Mouse (Mus musculus) right cerebral cortex, postnatal 25 days (tissue): Measurements from ENCODE around the gene Ddx41.
A peak's percentile ranks its signal among the peaks of the same experiment; 100 is the strongest.

Experiments
- DNase-seq: peaks from one replicate; pipeline ENCODE4 v3.0.0; 2022

Gene Ddx41

DNA sequence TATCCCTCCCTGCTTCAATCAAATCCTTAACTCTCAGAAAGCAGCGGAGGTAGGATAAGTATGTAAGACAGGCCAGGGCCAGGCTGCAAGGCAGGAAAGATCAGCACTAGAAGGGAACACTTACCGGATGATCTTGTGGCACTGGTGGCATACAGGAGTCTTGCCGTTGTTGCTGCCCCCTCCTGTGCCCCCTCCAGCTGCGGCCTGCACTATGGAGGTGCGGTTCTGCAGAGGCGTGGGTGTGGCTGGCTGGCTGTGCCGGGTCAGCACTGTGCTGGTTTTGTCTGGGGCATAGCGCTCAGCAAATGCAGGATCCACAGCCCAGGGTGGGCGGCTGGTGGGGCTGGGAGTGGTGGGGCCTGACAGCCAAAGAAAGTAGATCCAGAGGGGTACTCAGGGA lies 30.6 kb downstream of the Ddx41 start:
- no peak for DNase-seq

DNA sequence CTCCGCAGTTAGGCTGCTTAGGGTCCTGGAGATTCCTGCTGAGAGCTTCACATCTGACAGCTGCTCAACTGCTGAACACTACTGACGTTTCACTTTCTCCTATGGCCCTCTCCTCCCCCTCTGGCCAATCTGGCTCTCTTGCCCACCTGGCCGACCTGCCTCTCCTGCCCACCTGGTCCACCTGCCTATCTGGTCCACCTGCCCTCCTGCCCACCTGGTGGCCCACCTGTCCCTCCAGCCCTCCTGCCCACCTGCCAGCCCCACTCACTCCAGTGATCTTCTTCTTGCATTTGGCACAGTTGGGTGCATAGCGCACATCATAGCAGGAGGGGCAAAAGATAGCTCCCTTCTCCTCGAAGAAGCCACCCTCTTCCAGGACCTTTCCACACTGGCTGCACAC lies 32.1 kb downstream of the Ddx41 start:
- no peak for DNase-seq

DNA sequence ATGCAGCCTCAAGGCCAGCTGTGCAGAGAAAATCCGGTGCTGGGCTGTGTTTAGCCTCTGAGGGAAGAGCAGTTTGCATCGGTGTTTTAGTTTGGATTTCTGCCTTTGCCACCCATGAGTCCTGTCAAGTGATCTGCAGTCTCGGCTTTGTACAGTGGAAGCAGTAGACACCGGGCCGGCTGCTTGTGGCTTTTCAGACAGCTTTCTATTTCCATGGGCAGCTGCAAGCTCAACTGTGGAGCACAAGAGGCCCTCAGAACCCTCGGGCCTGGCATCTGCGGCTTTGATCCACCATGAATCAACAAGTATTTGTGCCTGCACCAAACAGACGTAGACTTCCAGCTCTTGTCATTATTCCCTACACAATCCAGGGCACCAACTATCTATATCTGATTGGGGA lies 34.1 kb downstream of the Ddx41 start:
- no peak for DNase-seq

DNA sequence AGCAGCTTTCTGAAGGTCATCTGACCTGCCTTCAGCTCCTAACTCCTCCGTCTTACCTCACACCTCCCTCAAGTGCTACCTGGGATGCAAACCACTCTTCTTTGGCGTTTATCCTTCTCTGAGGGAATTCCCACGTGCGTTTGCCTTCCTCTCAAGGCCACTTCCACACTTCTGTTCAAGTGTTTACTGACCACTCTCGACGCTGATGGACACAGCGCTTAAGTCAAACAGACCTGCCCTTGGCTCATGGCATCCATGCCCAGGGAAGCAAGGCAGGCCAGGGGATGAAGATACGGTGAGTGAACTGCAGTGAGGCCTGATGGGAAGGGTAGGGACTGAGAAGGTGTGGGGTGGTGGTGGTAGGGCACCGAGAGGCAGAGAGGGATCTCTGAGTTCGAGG lies 35.9 kb downstream of the Ddx41 start:
- no peak for DNase-seq

DNA sequence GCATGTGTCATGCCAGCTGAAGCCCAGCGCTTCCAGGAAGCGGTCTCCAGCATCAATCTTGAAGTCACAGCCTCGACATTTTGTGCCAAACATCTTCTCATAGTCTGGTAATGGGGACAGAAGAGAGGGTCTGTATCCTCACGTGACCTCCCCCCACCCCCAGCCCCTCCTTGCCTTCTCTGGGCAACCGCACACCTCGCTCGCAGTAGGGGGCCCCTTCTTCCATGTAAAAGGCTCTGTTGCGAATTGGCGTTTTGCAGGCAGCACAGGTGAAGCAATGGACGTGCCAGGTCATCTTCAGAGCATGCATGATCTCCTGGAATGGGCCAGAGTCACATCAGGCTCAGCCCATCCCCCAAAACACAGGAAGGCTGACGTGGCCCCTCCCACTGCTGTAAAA lies 37.6 kb downstream of the Ddx41 start:
- no peak for DNase-seq

DNA sequence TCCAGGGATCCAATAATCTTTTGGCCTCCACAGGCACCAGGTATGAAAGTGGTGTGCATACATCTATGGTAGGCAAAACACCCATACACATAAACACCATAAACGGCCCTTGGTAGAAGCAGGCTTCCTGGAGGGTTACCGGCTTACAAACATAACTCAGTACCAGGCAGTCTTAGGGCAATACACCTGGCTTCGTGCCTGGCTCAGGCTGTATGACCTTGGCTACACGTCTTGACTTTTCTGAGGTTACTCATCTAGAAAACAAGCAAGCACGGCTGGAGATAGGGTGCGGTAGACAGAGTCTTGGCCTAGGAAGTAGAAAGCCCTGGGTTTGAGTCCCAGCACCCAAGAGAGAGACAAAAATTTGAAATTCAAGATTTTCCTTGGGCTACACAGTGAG lies 39.8 kb downstream of the Ddx41 start:
- DNase-seq: no peak

DNA sequence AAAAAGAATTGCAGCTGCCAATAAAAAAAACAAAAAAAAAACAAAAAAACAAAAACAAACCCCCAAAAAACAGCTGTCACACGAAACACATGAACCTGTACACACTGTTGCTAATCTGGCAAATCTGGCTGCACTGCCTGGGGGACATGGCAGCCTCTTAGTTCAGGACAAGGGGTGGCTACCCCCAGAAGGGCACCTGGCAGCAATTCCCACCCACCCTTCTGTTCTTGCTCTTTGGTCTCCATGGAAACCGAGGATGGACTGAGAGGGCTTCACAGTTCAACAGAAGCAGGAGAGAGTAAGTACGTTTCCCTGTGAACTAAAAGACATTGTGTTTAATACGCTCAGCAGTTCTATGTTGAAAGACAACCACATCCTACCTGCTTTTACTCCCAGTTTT lies 40.8 kb downstream of the Ddx41 start:
- no peak for DNase-seq

DNA sequence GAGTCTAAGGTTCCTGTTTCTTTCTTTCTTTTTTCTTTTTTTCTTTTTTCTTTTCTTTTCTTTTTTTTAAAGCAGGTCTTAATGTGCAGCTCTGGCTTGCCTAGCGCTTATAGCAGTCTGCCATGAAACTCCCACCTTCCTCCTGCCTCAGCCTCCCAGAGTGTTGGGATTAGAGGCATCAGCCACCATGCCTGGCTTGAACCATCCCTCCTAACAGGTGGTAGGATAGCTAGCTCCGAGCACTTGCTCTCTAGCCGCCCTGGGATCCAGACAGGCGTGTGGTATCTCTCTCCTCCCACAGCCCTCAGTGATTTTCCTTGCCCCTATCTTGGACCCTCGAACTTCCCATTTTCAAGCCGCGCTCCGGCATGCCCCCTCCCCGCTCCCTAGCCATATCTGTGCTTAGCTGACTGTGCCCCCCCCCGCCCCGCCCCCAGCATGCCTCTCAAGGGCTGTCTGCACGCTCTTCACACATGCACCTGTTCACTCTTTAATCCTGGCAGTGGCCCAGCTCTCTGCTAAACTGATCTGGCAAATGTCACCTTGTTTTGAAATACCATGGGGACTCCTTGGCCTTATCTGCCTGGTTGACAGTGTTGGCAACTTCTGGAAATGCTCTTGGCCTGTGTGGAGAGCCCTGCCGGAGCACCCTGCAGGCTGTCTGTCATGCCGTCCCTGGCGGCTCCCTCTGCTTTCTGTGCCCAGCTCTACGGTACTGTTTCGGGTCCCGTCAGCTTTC lies 41.4 kb downstream of the Ddx41 start:
- no peak for DNase-seq

DNA sequence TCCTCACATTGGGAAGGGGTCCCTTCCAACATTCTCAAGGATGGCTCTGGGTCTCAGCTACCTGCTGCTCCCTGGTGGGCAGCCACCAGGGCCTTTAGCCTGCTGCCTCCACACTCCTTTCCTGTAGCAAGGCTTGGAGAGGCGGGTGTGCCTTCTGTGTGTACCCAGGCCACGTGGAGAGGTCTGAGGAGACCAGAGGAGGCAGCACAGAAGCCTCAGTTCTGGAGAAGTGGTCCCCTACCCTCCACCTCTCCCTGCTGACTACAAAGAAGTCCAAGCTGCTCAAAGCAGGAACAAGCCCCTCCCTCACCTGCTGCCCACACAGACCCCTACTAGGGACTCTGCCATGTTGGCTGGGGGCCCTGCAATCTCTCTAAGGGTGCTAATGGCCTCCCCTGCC lies 42.2 kb downstream of the Ddx41 start:
- DNase-seq: no peak

DNA sequence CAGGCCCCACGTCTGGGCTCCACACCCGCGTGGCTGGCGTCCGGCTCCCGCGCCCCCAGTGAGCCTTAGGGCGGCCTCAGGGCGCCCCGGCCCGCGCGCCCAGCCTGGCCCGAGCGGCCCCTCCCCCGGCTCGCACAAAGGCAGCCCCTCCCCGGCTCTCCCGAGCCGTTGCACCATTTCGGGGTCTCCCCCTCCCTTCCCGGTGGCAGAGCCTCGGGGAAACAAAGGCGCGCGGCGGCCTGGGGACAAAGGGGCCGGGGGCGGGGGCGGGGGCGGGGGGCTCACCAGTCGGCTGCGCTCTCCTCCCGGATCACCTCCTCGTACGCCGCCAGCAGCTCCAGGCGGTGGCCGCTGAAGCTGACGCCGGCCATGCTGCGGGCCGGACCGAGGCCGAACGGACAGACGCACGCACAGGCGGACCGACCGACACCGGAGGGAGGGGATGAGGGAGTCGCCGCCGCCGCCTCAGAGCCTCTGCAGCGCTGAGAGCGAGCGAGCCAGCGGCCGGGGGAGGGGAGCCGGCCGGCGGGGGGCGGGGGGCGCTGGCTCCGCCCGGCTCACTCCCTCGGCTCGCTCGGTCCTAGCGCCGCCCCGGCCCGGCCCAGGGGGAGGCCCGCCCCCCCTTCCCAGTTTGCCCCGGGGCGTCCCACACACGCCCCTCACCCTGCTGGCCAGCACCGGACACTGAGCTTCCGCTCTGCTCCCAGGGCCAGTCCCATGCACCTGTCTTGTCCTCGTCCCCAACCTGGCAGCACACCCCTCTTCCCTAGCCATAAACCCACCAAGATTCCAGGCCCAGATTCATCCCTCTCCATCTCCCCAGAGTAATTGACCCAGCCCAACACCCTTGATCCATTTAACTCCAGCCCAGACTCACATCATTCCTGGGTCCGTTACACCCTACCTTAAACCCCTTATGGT lies 48.6 kb downstream of the Ddx41 start, which contains the start of gene Dbn1:
Gene Dbn1 (minus strand): TSS at position 534 of the 921 bp plus-strand sequence.
- no peak for DNase-seq

DNA sequence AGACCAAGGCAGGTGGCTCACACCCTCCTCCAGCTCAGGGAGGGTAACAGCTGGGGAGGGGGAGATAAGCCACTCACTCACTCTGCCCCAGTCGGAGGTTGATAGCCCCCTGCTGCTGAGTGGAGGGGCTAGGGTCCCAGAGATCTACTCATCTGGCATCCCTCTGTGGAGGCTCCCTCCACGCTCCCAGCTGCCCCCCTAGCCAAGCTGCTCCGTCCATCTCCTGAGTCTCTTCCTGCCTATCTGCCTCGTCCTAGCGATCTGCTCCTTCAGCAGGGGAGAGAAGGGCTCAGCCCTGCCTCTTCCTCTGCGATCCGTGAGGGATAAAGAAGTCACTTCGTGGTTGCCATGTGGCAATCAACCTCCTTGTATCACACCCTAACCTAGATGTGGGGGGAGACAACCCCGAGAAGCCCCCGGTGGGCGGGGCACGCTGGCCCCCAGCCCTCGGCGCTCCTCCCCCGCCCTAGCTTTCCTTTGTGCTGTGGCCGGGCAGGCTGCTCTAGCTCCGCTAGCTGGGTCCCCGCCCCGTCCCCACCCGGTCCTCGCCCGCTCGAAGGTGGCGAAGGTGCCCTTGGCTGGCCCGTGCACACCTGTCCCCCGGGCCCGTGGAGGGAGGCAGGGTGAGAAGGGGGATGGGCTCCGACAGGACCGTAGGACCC lies 49.4 kb downstream of the Ddx41 start:
- no peak for DNase-seq

DNA sequence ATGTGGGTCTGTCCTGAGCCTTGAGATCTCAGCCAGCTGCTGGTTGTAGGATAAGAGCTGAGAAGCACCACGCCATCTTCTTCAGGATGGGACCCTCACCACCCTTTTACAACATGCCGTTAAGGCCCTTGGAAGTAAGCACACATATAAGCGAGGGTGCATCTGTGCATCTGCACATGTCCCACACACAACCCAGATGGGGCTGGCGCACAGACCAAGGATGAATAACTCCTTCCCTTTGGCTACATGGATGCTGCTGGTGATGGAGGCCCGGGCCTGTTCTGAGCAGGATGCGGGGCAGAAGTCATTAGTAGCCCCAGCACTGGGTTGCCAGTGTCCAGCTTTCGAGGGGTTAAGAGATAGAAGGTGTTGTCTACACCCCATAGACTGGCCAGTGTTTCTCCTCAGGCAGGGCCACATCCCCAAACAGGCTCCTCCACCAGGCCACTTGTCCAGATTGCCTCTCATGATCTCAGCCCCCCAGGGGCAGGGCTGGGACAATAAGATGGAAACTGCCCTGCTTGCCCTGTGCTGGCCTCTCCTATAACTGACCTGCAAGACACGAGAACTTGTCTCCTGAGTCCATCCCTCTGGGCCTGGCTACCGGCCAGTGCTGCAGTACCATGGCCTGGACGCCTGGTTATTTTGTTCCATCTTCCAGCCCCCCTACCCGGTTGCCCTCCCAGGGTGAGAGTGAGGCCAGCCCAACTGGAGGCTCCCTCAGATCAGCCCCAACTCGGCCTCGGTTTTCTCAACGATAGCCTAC lies 50.2 kb downstream of the Ddx41 start:
- DNase-seq: peak; percentile 38

DNA sequence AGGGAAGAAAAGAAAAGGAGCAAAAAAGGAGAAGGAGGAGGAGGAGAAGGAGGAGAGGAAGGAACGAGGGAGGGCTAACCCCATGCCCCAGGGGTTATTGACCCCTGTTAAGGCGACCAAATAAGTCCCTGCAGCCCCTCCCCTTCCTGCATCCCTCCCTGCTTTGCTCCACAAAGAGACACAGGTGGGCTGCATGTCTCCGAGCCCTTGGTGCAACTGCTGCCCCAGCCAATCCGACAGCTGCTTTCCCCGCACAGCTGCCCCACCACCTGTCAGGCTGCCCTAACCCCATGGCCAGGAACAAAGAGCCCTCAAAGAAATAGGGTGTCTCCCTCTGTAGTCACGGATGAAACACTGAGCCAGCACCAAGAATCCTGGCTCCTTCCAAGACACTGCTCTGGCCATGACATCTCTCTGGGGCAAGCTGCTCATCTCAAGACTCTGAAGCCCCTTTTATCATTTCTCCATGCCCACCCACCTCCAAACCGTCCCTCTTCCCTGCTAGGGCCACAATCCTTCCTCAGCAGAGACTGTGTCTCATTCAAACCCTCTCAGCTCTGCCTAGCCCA lies 51.9 kb downstream of the Ddx41 start:
- DNase-seq: no peak

DNA sequence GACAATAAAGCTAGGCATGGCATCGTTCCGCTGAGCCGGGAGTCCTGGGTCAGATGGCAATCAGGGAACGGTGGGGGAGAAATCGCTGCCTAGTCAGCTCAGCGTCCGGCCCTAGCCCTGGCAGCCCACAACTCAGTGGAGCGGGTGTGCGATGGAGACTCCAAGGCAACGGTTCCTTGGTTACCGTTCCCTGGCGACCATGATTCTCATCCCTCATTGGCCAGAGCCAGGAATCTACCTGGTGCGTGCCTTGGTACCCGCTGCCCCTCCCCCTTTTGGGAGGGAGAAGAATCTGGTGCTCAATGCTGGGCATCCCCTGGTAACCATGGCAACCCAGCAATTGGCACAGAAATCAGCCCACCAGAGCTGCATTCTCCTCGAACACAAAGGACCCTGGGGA lies 52.9 kb downstream of the Ddx41 start:
- peak; percentile 93 for DNase-seq

DNA sequence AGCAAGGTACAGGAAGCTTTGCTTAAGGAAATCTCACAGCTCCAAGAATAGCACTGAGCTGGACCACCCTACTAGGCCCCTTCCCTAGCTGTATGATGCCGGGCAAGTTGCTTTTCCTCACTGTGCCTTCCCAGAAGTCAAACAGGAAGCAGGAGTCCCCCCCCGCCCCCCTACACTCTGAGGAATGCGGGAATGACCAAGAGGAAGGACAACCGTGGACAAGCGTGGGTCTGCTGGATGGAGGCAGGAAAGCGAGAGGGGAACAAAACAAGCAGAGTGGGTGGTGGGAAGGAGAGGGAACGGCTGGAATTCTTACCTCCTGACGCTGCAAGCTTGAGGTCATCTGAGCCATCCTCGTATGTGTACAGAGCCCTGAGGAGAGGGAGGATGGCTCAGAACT lies 53.4 kb downstream of the Ddx41 start:
- no peak for DNase-seq

DNA sequence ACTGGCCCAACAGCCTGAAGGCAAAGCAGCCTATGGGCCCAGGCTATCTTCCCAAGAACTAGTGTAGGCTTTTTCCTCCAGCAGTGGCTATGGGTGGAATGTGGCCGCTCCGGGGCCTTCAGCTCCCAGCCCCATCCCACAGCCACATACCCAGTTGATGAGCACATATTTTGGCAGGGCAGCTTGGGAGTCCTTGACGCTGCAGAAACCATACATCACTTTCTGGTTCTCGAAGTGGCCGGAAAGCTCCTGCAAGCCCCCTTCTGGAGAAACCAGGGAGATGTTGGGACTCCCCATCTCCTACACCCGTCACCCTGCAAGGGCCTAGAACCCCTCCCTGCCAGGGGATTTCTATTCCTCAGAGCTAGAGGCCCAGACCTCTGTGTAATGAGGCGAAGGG lies 53.9 kb downstream of the Ddx41 start:
- peak; percentile 19 for DNase-seq
